Mouse (Mus musculus) erythroblast, adult 5-6 weeks (primary cell): ENCODE measurements at regions not wholly inside any gene's neighbourhood (a gene's known extent, or its start where the extent isn't known, plus 50 kb on each side); places are given as distances from the start of the nearest gene placed in this dataset.

ENCODE experiments used
- ATAC-seq: replicated peaks from 2 replicates; pipeline ENCODE4 v1.8.0; 2016; ENCODE audit warnings: moderate number of reproducible peaks, mild to moderate bottlenecking, moderate TSS enrichment, inconsistent platforms; ENCODE audit not compliant: poor library complexity, low FRiP score, severe bottlenecking

DNA sequence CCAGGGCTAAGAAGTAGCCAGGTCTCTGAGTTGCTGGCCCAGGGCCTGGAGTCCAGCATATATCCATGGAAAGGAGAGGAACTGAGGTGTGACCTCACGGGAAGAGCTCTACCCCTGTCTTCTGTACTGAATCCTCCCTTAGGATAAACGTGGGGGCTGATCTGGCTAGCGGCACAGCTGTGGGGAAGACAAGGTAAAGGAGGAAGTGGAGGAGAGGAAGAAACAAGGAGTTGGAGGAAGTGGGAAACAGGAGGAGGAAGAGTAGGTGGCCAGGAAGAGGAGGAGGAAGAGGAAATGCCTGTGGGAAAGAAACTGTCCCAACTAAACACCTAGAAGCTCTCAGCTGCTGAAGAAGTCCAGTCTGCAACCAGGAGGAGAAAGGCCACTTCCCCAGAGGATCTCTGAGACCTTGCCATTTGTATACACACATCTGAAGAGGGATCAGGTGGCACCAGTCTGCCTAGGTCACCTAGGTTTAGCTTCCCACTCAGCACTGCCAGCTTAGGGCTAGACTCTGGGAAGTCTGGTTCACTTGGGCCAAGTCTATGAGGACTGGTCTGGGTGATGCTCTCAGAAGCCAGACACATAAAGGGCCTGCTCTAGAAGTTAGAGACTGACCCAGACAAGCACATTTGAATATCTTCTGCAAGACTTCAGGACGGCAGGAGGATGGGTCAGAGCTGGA, 100.6 kb upstream of the Jun start:
- ATAC-seq = no peak

DNA sequence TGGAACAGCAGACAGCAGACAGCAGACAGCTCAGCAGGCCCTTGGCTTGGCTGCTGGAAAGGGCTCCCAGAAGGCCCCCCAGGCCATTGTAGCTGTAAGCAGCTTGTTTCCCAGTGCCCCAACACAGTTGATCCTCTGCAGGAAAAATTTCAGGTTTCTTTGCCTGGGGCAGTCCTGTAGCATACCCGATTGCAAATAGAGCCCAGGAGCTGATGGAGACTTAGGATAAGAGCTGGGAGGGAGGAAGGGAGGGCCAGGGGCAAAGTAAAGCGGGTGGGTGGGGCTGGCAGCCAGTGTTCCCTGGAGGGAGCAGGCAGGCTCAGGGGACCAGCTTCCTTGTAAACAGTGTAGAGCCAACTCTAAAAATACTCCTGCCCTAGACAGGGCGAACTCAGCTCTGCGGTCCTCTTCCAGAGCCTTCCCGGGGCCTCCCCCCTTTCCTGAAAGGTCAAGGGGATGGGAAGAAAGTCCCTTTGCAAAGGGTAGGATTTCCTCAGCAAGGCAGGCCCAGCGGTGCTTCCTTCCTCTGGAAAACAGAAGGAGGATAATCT, 101.8 kb upstream of the Jun start:
- ATAC-seq = peak; percentile 47

DNA sequence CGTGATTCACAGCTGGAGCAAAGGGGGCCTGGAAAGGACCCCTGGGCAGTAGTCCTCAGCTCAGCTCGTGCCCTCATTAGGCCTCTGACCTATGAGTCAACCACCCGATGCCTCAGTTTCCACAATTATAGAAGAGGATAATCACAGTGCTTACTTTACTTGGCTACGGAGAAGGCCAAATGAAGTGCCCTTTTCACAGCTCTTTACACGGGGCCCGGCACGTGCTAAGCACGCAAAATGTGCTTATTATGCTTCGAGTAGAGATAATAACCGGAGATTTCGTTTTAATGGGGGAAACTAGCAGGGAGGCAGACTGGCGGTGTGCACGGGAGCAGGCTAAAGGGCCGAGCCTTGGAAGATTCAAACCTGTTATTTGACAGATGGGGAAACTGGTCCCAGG, 102.4 kb upstream of the Jun start:
- no peak for ATAC-seq

DNA sequence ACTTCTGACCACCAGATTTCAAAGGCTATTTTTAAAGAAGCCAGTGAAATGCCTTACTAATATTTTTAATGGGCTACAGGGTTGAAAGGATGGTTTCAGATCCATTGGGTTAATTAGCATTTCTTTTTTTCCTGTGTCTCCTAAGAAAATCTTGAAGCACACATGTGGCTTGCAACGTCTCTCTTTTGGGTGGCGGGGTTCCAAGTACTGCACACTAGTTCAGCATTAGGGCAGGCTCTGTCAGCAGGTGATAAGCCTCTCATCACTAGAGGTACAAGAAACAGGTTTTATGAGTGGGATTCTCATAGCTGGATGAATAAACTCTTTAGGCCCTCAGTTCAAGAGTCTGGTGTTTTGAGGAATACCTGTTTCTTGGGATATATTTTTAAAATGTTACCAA, 103.2 kb upstream of the Jun start:
- ATAC-seq = peak; percentile 75

DNA sequence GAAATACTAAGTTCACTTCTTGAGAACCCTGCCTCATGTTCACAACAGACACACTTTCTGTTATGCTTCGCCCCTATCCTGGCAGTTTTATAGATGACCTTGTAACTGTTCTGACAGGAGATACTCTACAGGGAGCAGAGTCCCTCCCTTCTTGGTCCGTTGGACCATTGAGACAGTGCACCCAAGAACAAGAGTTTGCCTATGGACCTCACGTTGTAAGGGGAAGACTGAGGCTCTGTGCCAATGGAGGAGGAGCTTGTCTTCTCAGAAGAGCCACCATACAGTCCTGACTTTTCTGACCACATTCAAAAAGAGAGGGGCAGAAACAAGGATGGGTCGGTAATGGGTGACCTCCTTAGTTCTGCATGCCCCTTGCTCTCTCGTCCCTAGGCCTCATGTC, 103.8 kb upstream of the Jun start:
- ATAC-seq = peak; percentile 57

GRCm38 (mm10) chr4:95156451-95157271, 104.6 kb upstream of the Jun start:
- ATAC-seq = no peak

GRCm38 (mm10) chr4:95157653-95158430, 105.8 kb upstream of the Jun start:
- ATAC-seq = no peak

GRCm38 (mm10) chr4:95158632-95159424, 106.8 kb upstream of the Jun start:
- ATAC-seq = no peak

DNA sequence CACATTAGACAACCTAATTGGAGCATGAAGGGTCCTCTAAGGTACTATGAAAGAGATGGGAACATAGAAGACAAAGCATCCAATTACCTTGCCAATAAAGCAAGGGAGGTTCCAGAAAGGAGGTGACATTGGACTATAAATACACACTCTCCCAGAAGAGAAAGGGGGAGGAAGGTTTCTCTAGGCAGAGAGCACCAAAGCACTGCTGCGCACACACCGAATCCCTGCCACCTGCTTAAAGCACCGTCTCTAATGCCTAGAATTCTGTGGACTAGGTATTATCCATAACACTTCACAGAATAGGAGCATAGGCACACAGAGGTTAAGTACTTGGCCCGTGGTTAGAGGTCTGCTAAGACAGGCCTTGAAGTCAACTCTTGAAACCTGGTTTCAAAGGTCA, 107.8 kb upstream of the Jun start:
- no peak for ATAC-seq

GRCm38 (mm10) chr4:95160465-95160864, 108.4 kb upstream of the Jun start:
- no peak for ATAC-seq

DNA sequence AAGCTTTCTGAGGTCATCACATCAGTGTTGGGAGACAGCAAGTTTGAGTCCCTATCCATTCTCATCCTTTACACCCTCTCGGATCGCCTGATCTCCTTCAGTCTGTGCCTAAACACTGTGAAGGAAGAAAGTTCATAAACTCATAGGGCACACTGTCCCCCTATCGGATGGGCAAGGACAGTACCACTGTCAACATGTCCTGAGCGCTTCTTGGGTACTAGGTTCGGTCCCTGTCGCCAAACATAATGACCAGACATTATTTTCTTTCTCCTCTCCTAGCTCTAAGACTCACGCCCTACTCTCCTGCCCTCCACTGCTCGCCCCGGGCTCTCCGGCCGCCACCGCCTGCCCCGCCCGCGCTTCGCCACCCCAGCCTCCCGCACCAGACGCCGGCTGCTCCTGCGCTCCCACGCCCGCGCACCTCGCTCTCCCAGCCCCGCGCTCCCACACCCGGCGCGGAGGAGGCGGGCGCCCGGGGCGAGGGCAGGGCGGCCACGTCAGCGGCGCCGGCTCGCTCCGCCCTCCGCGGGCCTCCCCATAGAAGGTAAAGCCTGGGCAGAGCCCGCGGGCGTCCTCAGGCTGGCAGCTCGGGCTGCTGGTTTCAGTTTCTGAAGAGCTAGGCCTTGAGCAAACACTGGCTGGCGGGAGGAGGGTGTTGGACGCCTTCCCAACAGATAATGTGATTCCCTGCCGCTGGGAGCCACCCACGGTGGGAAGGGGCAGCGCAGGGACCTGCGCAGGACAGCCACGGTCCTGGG, 109.1 kb upstream of the Jun start:
- ATAC-seq = peak; percentile 81

GRCm38 (mm10) chr4:95161670-95162020, 109.6 kb upstream of the Jun start:
- no peak for ATAC-seq

DNA sequence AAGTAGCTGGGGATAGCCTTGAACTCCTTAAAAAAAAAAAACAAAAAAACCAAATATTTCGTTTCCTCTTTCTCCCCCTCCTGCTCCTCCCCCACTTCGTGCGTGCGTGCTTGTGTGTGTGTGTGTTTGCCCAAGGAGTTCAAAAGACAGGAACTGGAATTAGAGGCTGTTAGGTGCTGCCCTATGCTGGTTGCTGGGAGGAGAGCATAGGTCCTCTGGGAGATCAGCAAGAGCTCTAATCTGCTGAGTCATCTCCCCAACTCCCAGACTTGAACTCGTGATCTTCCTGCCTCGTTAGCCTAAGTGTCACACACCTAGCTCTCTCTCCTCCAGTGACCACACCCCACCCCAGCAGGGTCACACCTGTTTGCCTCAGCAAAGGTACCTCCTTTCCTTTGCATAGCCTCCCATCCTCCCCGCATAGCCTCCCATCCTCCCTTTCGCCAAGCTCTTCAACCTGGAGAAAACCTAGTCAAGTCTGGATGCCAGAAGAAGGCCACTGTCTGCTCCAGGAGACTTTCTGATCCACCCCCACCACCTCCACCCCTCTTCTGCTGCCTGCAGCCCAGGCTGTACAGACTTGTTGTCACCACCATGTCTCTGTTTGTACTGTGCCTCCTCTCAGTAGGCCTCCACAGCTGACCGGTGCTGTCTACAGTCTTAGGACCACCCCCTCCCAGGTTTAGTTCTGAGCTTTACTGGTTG, 110.5 kb upstream of the Jun start:
- ATAC-seq = peak; percentile 60

GRCm38 (mm10) chr4:95163403-95163802, 111.4 kb upstream of the Jun start:
- no peak for ATAC-seq

DNA sequence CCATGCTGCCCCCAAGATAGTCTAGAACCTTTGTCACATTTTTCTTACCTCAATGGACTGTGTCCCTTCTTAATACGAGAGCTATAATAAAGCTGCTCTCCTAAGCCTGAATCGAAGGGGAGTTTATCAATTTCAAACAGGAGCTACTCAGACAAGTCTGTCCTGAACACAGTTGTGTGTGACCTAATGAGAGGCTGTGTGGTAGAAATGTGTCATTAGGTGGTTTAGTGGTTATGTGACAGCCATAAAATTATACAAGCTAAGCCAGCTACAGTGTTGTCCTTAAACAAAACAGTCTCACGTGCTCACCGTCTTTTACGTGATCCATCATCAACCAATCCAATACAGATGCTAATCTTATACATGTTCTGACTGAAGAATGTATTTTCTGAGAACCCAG, 114.5 kb upstream of the Jun start:
- no peak for ATAC-seq

DNA sequence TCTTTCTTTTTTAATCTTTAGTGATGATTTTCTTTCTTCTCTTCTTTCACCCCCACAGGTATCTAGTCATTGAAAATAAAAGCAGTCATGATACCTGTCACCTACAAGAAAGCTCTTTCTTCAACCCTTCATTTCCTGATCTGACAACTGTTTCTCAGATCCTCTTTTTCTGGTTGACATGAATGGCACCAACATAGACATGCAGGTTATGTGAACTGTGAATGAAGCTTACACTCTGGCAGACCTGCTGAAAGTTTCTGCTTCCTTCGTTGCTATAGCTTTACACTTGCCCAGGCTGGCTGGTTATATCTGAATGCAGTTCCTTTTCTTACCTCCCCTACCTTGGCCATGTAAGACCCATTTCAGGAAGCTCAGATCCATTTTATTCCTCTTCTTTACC, 115.2 kb upstream of the Jun start:
- no peak for ATAC-seq

DNA sequence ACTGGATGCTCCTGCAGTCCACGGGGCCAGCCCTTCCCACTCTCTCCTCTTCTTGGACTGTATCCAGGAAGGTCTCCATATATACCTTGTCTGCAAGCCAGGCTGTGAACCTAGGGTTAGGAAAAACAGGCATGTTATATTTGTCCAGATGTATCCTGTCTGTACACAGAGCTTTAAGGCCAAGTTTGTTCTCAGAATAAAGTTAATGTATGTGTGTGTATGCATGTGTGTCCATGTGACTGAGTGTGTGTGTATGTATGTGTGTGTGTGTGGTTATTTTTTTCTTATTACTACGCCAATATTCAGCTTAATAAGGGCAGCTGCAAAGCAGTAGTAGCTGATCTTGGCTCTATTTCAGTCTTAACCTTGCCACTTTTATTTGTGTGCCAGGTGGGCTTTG, 117.7 kb upstream of the Jun start:
- ATAC-seq = no peak

DNA sequence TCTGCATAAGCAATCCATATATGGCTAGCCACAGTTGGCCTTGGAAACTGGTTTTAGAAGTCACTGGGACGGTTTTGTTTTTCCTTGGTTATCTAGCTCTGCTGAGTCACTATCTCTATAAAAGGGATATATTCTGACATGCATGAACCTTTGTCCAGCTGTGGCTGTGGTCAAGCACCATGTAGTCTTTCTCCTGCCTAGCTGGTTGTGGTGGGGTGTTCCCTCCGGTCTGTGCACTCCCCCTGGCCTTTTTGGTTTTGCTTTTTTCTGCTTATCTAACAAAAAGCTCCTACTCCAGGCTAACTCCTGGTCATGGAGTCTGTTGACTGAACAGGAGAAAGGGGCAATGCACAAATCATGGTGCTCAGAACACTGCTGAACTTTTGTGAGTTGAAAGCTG, 125.7 kb upstream of the Jun start:
- no peak for ATAC-seq

DNA sequence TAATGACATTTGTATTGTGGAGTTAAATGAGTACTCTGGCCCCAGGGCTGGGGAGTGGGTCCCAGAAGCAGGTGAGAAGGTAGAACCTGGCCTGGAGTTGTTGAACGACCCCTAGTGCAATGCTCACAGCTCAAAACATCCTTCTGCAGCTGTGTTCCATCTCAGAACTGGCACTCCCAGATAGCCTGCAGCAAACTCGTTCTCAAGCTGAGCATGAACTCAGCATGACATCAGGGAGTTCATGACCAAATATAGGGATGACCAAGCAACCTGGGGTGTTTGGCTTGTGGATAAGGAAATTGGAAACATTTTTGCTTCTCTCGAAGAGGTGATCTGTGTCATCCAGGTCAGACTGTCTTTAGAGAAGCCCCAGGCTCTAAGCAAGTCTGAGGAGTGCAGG, 126.4 kb upstream of the Jun start:
- ATAC-seq = peak; percentile 62
